Mouse (Mus musculus): ENCODE measurements at regions not wholly inside any gene's neighbourhood (a gene's known extent, or its start where the extent isn't known, plus 50 kb on each side); places are given as distances from the start of the nearest gene placed in this dataset.

DNA sequence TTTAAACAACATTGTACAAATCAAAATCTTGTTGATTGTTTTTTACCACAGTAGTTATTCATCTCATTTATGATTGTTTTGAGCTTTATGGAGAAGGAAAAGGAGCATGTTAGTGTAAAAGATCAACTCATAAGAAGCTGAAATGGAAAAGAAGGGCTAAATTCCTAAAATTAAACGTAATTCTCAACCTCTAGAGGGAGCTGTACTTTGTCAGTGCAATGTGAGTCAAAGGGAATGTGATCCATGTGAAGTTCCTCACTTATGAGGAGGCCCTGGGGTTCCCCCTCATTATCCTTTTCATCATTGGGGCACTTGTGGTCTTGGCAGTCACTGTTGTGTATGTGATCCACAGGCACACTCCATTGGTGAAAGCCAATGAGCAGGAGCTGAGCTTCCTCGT lies 54.0 kb upstream of the Vmn2r7 start:
- H3K4me1 ChIP-seq (ENCODE audit: control insufficient read depth, insufficient read depth, low read length): no peaks in the 10 kb centered on the region
- ATAC-seq (ENCODE audit: low FRiP score, low TSS enrichment): no peak

DNA sequence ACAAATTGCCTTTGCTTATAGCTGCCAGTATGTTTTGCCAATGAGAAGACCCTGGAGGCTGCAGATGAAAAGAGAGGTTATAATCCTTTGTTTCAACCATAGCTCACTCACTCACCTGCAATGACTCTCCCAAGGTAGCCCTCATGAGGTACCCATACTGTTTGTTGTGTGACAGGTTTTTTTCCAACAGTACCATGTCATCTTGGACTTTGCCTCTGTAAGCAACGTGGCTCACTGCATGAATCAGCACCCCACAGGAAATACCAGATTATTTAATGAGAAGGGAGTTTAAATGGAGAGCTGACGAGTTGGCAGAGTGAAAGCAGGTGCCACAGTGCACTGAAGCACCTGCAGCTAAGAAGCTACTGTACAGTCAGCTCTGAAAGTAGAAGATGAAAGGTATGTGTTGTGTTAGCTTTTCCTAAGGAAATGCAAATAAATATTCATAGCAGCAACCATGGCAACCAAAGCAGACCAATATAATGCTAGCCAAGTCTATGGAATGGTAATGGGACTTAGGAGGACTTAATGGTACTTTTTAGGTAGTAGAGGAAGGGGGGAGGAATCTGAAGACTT lies 56.8 kb upstream of the Vmn2r7 start:
- WGBS: 46% methylated on average over 2 of the region's 2 CpGs
- ATAC-seq (ENCODE audit: low FRiP score, low TSS enrichment): no peak
- Histone ChIP-seq H3K4me3 (ENCODE audit: low read length) (no peak overlapping the region), H3K9ac (ENCODE audit: low read depth, low read length) (no peak overlapping the region), H3K4me2 (replicated peaks; ENCODE audit: low read depth, low read length) (no peak overlapping the region), H3K27ac (ENCODE audit: low read depth, low read length) (no peak overlapping the region), H3K9me3 (ENCODE audit: control insufficient read depth, low read length) (no peaks in the 10 kb centered on the region), H3K4me1 (ENCODE audit: control insufficient read depth, insufficient read depth, low read length) (no peaks in the 10 kb centered on the region), H3K27me3 (ENCODE audit: control insufficient read depth, insufficient read depth, low read length) (no peaks in the 10 kb centered on the region), H3K36me3 (ENCODE audit: control insufficient read depth, insufficient read depth, low read length) (no peaks in the 10 kb centered on the region)

More for the DNA sequence above, 54.0 kb upstream of the Vmn2r7 start:
- no peak overlapping the region for H3K4me3 ChIP-seq (ENCODE audit: low read length)
- no peaks in the 10 kb centered on the region for H3K9me3 ChIP-seq (ENCODE audit: control insufficient read depth, low read length)
- H3K9ac ChIP-seq (ENCODE audit: low read depth, low read length): no peak overlapping the region
- no peaks in the 10 kb centered on the region for H3K27me3 ChIP-seq (ENCODE audit: control insufficient read depth, insufficient read depth, low read length)
- H3K4me2 ChIP-seq (replicated peaks; ENCODE audit: low read depth, low read length): no peak overlapping the region
- H3K36me3 ChIP-seq (ENCODE audit: control insufficient read depth, insufficient read depth, low read length): no peaks in the 10 kb centered on the region
- no peak overlapping the region for H3K27ac ChIP-seq (ENCODE audit: low read depth, low read length)
- 53% methylated on average over 2 of the region's 2 CpGs for WGBS

DNA sequence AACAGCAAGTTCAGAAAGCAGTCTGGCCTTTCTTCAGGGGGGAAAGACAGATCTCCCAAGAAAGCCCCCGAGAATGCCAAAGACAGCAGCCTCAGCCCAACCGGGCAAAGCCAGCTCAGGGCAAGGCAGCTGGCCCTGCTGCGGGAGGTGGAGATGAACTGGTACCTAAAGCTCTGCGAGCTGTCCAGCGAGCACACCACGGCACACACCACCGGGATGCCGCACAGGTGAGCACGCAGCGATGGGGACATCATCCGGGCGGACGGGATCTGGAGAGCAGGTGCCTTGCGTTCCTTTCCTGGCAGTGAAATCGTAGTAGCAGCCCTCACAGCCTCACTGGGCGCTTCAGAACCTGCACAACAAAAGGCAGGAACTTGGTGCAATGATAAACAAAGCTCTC lies 104.7 kb upstream of the Vmn2r7 start:
- Histone ChIP-seq H3K9me3 (ENCODE audit: control insufficient read depth, low read length) (no peaks in the 10 kb centered on the region), H3K9ac (ENCODE audit: low read depth, low read length) (0 out of 2 replicates have a peak overlapping the region, but pooled peaks have one; percentile 25), H3K27me3 (ENCODE audit: control insufficient read depth, insufficient read depth, low read length) (peaks cover 3% of the 10 kb centered on the region; the same call in 1 of the 2 replicates), H3K36me3 (ENCODE audit: control insufficient read depth, insufficient read depth, low read length) (no peaks in the 10 kb centered on the region), H3K4me3 (ENCODE audit: low read length) (peak overlapping the region; percentile 18; the same call in 1 of the 2 replicates), H3K4me2 (replicated peaks; ENCODE audit: low read depth, low read length) (peak overlapping the region; percentile 39), H3K4me1 (ENCODE audit: control insufficient read depth, insufficient read depth, low read length) (no peaks in the 10 kb centered on the region), H3K27ac (ENCODE audit: low read depth, low read length) (no peak overlapping the region)
- 8% methylated on average over 16 of the region's 16 CpGs for WGBS
- no peak for ATAC-seq (ENCODE audit: low FRiP score, low TSS enrichment)

DNA sequence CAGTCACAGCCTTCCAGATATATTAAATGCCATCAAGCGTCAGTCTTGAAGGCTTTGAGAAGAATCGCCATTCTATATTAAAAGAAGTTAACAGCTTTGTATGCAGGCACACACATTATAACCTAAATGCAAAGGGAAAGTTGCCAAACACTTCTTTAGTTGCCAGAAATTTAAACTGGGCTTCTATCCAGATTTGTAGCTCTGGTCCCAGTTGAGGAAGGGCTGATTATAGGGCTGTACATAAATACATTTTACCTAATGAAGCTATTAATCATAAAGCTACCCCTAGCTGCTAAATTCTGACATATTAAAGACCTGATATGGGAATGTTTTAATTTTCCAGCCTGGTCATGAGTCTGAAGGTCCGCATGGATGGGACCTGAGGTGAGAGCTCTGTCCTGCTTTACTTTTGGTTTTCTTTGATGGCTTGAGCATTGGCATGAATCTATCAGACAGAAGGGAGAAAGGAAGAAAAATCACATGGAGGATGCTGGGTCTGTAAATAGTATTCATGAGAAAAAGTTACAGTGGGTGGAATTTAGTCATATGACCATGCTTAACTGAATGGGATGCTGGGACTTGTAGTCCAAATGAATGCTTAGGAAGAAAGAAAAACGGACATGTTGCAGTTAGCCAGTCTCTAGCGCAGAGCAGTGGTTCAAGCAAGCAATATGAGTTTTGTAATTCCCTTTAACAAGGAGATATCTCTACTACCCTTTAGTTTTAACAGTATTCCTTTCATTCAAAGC lies 120.3 kb upstream of the Vmn2r7 start:
- H3K27me3 ChIP-seq (ENCODE audit: control insufficient read depth, insufficient read depth, low read length): no peaks in the 10 kb centered on the region
- ATAC-seq (ENCODE audit: low FRiP score, low TSS enrichment): no peak
- no peak overlapping the region for H3K4me3 ChIP-seq (ENCODE audit: low read length)
- H3K27ac ChIP-seq (ENCODE audit: low read depth, low read length): no peak overlapping the region
- H3K9me3 ChIP-seq (ENCODE audit: control insufficient read depth, low read length): no peaks in the 10 kb centered on the region
- H3K4me2 ChIP-seq (replicated peaks; ENCODE audit: low read depth, low read length): no peak overlapping the region
- 80% methylated on average over 5 of the region's 5 CpGs for WGBS
- H3K36me3 ChIP-seq (ENCODE audit: control insufficient read depth, insufficient read depth, low read length): no peaks in the 10 kb centered on the region
- no peak overlapping the region for H3K9ac ChIP-seq (ENCODE audit: low read depth, low read length)
- H3K4me1 ChIP-seq (ENCODE audit: control insufficient read depth, insufficient read depth, low read length): no peaks in the 10 kb centered on the region

DNA sequence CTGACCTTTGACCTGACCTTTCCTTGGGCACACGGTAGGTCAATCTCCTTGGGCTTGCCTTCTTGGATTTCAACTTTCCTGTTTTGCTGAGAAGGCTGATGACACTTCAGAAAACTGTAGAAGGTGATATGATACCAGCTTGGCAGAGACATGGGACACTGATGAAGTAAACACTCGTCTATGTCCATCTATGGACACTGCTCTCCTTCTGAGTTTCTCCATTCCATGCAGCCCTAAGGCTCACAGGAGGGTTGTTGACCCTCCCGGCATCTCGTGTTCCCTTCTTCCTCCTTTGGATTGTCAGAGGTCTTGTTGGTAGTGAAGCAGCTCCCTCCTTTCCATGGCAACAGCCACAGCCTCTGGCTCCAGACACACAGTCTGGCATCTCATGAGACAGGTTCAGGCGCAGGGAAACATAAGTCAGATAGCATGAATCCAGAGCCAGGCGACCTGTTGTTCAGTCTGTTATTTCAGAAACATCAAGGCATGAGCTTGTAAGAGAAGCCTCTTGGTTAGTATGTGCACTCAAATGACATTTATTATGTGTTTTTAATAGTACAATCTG lies 120.9 kb upstream of the Vmn2r7 start:
- 38% methylated on average over 6 of the region's 6 CpGs for WGBS
- H3K27me3 ChIP-seq (ENCODE audit: control insufficient read depth, insufficient read depth, low read length): no peaks in the 10 kb centered on the region
- peak; percentile 60 for ATAC-seq (ENCODE audit: low FRiP score, low TSS enrichment)
- H3K27ac ChIP-seq (ENCODE audit: low read depth, low read length): no peak overlapping the region
- no peak overlapping the region for H3K4me2 ChIP-seq (replicated peaks; ENCODE audit: low read depth, low read length)
- H3K9ac ChIP-seq (ENCODE audit: low read depth, low read length): no peak overlapping the region
- H3K36me3 ChIP-seq (ENCODE audit: control insufficient read depth, insufficient read depth, low read length): no peaks in the 10 kb centered on the region
- no peaks in the 10 kb centered on the region for H3K4me1 ChIP-seq (ENCODE audit: control insufficient read depth, insufficient read depth, low read length)
- no peaks in the 10 kb centered on the region for H3K9me3 ChIP-seq (ENCODE audit: control insufficient read depth, low read length)
- no peak overlapping the region for H3K4me3 ChIP-seq (ENCODE audit: low read length)

DNA sequence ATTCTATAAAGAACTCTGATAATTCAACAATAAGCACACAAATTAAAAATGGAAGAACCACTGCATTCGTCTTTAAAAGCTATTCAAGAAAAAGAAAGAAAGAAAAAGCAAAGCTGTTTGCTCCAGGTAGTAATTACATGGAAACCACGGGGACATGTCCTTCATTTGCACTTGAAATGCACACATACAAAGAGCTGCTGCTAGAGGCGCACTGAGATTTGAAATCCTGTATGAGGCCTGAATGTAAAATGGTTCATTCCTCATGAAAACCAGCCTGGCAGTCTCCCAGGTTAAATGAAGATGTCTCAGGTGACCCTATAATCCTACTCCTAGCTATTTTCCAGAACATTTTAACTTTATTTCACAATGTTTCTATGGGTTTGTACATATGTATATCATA lies 123.7 kb upstream of the Vmn2r7 start:
- no peak overlapping the region for H3K4me2 ChIP-seq (replicated peaks; ENCODE audit: low read depth, low read length)
- no peak overlapping the region for H3K9ac ChIP-seq (ENCODE audit: low read depth, low read length)
- H3K36me3 ChIP-seq (ENCODE audit: control insufficient read depth, insufficient read depth, low read length): no peaks in the 10 kb centered on the region
- no peaks in the 10 kb centered on the region for H3K4me1 ChIP-seq (ENCODE audit: control insufficient read depth, insufficient read depth, low read length)
- no peak for ATAC-seq (ENCODE audit: low FRiP score, low TSS enrichment)
- H3K4me3 ChIP-seq (ENCODE audit: low read length): no peak overlapping the region
- 80% methylated on average over 3 of the region's 3 CpGs for WGBS
- no peaks in the 10 kb centered on the region for H3K9me3 ChIP-seq (ENCODE audit: control insufficient read depth, low read length)
- no peaks in the 10 kb centered on the region for H3K27me3 ChIP-seq (ENCODE audit: control insufficient read depth, insufficient read depth, low read length)
- H3K27ac ChIP-seq (ENCODE audit: low read depth, low read length): no peak overlapping the region

DNA sequence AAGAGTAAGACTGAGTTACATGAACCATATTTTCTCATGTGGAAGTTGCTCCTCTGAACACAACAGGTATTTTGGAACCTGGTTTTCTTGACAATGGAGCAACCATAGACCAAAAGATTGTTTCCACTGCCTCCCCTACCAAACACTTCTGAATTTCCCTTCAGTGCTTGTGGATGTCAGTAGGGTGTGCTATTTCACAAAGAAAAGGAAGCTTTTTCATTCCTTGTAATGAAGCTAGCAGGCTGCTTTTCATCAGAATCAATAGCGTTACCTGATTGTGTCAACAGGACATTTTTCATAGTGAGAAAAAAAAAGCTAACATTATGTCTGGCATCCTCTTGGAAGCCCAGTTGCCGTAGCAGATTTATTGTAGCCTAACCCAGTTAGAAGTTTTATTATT lies 124.8 kb upstream of the Kcnab1 start:
- Histone ChIP-seq H3K4me3 (ENCODE audit: low read length) (no peak overlapping the region), H3K9me3 (ENCODE audit: control insufficient read depth, low read length) (0 out of 2 replicates have a peak, but pooled peaks cover 2% of the 10 kb centered on the region), H3K27ac (ENCODE audit: low read depth, low read length) (no peak overlapping the region), H3K9ac (ENCODE audit: low read depth, low read length) (no peak overlapping the region), H3K4me2 (replicated peaks; ENCODE audit: low read depth, low read length) (no peak overlapping the region), H3K36me3 (ENCODE audit: control insufficient read depth, insufficient read depth, low read length) (no peaks in the 10 kb centered on the region), H3K27me3 (ENCODE audit: control insufficient read depth, insufficient read depth, low read length) (no peaks in the 10 kb centered on the region), H3K4me1 (ENCODE audit: control insufficient read depth, insufficient read depth, low read length) (no peaks in the 10 kb centered on the region)
- 52% methylated on average over 2 of the region's 2 CpGs for WGBS
- no peak for ATAC-seq (ENCODE audit: low FRiP score, low TSS enrichment)

DNA sequence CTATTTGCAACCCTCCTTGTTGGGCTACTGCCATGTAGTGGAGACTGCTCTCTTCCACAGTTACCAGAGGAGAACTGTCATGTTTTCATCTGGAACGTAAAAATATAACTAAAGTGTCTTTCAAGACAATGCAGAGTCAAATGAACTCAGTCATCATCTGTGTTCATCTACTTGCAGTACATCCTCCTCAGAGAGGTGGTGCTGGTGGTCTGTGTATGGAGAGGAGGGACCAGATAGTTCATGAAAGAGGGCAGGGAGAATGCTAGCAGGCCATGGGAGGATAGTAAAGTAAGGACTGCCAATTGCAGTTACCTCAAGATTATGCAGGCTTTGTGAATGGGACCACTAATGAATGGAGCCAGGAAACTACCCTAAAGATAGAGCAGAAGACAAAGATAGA lies 121.5 kb upstream of the Kcnab1 start:
- Histone ChIP-seq H3K9ac (ENCODE audit: low read depth, low read length) (no peak overlapping the region), H3K4me1 (ENCODE audit: control insufficient read depth, insufficient read depth, low read length) (no peaks in the 10 kb centered on the region), H3K27me3 (ENCODE audit: control insufficient read depth, insufficient read depth, low read length) (no peaks in the 10 kb centered on the region), H3K36me3 (ENCODE audit: control insufficient read depth, insufficient read depth, low read length) (no peaks in the 10 kb centered on the region), H3K4me2 (replicated peaks; ENCODE audit: low read depth, low read length) (no peak overlapping the region), H3K9me3 (ENCODE audit: control insufficient read depth, low read length) (0 out of 2 replicates have a peak, but pooled peaks cover 2% of the 10 kb centered on the region), H3K4me3 (ENCODE audit: low read length) (no peak overlapping the region), H3K27ac (ENCODE audit: low read depth, low read length) (no peak overlapping the region)
- ATAC-seq (ENCODE audit: low FRiP score, low TSS enrichment): 0 out of 2 replicates have a peak, but pooled peaks have one; percentile 46
- WGBS: 79% methylated on average over 1 of the region's 1 CpGs

DNA sequence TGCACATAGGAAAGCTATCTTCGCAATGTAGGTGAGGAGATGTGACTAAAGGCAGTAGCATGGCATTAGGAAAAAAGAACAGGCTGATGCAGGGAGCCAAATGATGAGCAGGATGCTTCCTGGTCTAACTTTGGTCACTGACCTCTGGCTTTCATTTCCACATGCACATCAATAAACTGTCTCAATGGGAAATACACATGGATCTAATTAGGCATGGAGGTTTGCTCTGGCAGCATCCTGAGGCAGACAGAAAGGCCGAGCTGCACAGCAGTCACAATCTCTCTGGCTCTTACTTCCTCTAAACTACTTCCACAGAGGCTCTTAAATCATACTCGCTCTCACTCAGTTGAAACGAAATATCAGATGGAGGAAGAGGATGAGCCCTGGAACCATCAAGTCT lies 112.7 kb upstream of the Kcnab1 start:
- no peak overlapping the region for H3K27ac ChIP-seq (ENCODE audit: low read depth, low read length)
- WGBS: 58% methylated on average over 4 of the region's 4 CpGs
- no peaks in the 10 kb centered on the region for H3K36me3 ChIP-seq (ENCODE audit: control insufficient read depth, insufficient read depth, low read length)
- H3K4me2 ChIP-seq (replicated peaks; ENCODE audit: low read depth, low read length): no peak overlapping the region
- no peak overlapping the region for H3K4me3 ChIP-seq (ENCODE audit: low read length)
- no peak overlapping the region for H3K9ac ChIP-seq (ENCODE audit: low read depth, low read length)
- H3K9me3 ChIP-seq (ENCODE audit: control insufficient read depth, low read length): no peaks in the 10 kb centered on the region
- ATAC-seq (ENCODE audit: low FRiP score, low TSS enrichment): no peak
- no peaks in the 10 kb centered on the region for H3K27me3 ChIP-seq (ENCODE audit: control insufficient read depth, insufficient read depth, low read length)
- H3K4me1 ChIP-seq (ENCODE audit: control insufficient read depth, insufficient read depth, low read length): no peaks in the 10 kb centered on the region

Measured in kidney, embryonic 14.5 days (tissue).